Mouse (Mus musculus) embryonic facial prominence, embryonic 12.5 days (tissue): ENCODE results near the gene Olfr1167. TPM values are rescaled to one million over a fixed set of nuclear protein-coding genes. Genes with fewer than 3 reads are reported as not detected.
"Not testable (repeated sequence)": the region's sequence is repeated elsewhere in the genome, so short reads cannot be mapped to it uniquely, and the experiment has no call there.

Experiments
- ATAC-seq: fragments of 200-750 bp; cut with Nextera tagmentation; 2 replicates; pipeline ENCODE4 v1.8.0; 2017; ENCODE audit not compliant: insufficient number of reproducible peaks, insufficient read depth, low FRiP score, low TSS enrichment
- H3K27ac ChIP-seq: fragments of 300-500 bp; sonication (generic); 2 replicates; pipeline ENCODE4 v1.5.1; 2016; ENCODE audit warnings: mild to moderate bottlenecking
- H3K27me3 ChIP-seq: fragments of 300-500 bp; sonication (generic); 2 replicates; pipeline ENCODE4 v1.6.1; 2016; ENCODE audit warnings: mild to moderate bottlenecking, moderate library complexity
- H3K36me3 ChIP-seq: fragments of 300-500 bp; sonication (generic); 2 replicates; pipeline ENCODE4 v1.6.1; 2016; ENCODE audit warnings: mild to moderate bottlenecking
- H3K4me1 ChIP-seq: fragments of 300-500 bp; sonication (generic); 2 replicates; pipeline ENCODE4 v1.6.1; 2016
- H3K4me2 ChIP-seq: fragments of 300-500 bp; sonication (generic); replicated peaks from 2 replicates; pipeline ENCODE4 v1.6.1; 2016; ENCODE audit warnings: mild to moderate bottlenecking, moderate library complexity
- H3K4me3 ChIP-seq: fragments of 300-500 bp; sonication (generic); 2 replicates; pipeline ENCODE4 v1.5.1; 2016; ENCODE audit warnings: mild to moderate bottlenecking
- H3K9ac ChIP-seq: fragments of 300-500 bp; sonication (generic); 2 replicates; pipeline ENCODE4 v1.6.1; 2016; ENCODE audit warnings: mild to moderate bottlenecking, moderate library complexity
- H3K9me3 ChIP-seq: fragments of 300-500 bp; sonication (generic); 2 replicates; pipeline ENCODE4 v1.6.1; 2016; ENCODE audit warnings: mild to moderate bottlenecking, moderate library complexity
- whole genome bisulfite sequencing: fragments of 180-500 bp; shearing (Covaris S2); methylation state at CpG from one replicate; pipeline ENCODE4 v1.1.7; 2016; 5-methylcytosine and 5-hydroxymethylcytosine counted together
- polyA plus RNA-seq: library from polyadenylated mRNA; unstranded; fragments of >200 nt; fragmentation: Nextera tagmentation; extraction: Ambion mirVana; gene quantifications from 2 replicates; pipeline ENCODE4 v1.2.1, GENCODE M21; 2016

Gene Olfr1167
- not detected in 2 replicates for polyA plus RNA-seq

DNA sequence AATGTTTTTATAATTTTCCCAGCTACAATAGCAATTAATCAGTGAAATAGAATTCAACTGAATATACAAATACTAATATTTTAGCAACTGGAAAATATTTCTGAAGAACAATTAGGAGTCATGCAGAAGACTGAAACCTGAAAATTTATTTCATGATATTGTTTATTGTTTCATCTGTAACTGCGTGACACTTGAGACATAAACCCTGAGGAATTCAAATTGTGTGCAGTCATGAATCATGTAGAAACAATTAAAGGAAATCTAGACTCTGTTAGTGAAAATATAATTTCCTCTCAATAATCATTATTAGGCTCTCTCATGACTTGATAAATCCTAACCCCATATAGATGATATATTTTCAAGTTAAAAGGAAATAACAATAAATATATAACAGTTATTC, at the start of gene Olfr1167:
Gene Olfr1167 (minus strand): TSS at position 101 of the 400 bp plus-strand sequence.
- ATAC-seq, H3K4me3 ChIP-seq, H3K27me3 ChIP-seq, H3K9ac ChIP-seq, H3K36me3 ChIP-seq, H3K9me3 ChIP-seq, H3K27ac ChIP-seq, H3K4me2 ChIP-seq, H3K4me1 ChIP-seq: not testable (repeated sequence)
- 81% methylated on average over 1 of the region's 1 CpGs for WGBS

DNA sequence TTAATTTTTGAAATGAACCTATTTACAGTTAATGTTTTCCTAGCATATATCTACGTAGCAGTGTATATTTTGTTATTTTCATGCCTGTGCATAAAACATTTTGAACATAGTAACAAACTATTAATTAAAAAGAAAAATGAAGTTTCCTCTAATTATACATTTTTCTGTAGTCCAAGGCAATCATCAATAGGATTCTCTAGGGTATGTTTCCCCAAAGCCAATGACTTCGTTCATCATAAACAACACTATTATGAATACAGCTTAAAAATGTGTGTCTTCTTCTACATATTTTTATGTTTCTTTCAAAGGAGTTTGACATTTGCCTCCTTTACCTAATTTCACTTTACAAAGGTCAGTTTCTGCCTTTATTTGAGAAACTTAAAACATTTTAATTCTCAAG, 26.6 kb upstream of the Olfr1167 start, which contains the start of gene Olfr1168:
Gene Olfr1168 (plus strand): TSS at position 301 of the 400 bp plus-strand sequence.
- Histone ChIP-seq H3K9me3 (no peaks in the 10 kb centered on the region), H3K36me3 (no peaks in the 10 kb centered on the region), H3K4me1 (no peaks in the 10 kb centered on the region), H3K4me2 (no peak within 1 kb of the TSS), H3K9ac (no peak within 1 kb of the TSS), H3K4me3 (no peak within 1 kb of the TSS), H3K27ac (no peak within 1 kb of the TSS), H3K27me3 (no peaks in the 10 kb centered on the region)
- no peak for ATAC-seq
- WGBS, result 94% methylated on average over 2 of the region's 2 CpGs

DNA sequence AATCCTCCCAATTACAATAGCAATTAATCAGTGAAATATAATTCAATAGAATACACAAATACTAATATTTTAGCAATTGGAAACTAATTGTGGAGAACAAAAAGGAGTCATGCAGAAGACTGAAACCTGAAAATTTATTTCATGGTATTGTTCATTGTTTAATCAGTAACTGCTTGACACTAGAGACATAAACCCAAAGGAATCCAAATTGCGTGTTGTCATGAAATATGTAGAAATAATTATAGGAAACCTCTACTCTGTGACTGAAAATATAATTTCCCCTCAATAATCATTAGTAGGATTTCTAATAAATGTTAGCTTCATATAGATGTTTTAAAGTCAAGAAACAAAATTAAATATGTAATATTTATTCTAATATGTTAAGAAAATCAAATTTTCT, 26.8 kb downstream of the Olfr1167 start, which contains the start of gene Olfr1166:
Gene Olfr1166 (minus strand): TSS at position 101 of the 400 bp plus-strand sequence.
- H3K4me3 ChIP-seq, result no peak within 1 kb of the TSS
- H3K4me2 ChIP-seq, result no peak within 1 kb of the TSS
- no peak for ATAC-seq
- no peaks in the 10 kb centered on the region for H3K9me3 ChIP-seq
- H3K36me3 ChIP-seq, result no peaks in the 10 kb centered on the region
- H3K27me3 ChIP-seq, result no peaks in the 10 kb centered on the region
- H3K4me1 ChIP-seq, result no peaks in the 10 kb centered on the region
- H3K27ac ChIP-seq, result no peak within 1 kb of the TSS
- 89% methylated on average over 1 of the region's 1 CpGs for WGBS
- H3K9ac ChIP-seq, result no peak within 1 kb of the TSS

Other genes with a start within 250 kb of the Olfr1167 start
- gene Olfr1155, start 210.1 kb downstream of the Olfr1167 start, polyA plus RNA-seq, result not detected in 2 replicates
- not detected in 2 replicates for gene Olfr1156, start 202.1 kb downstream of the Olfr1167 start, polyA plus RNA-seq
- not detected in 2 replicates for gene Olfr1157, start 186.9 kb downstream of the Olfr1167 start, polyA plus RNA-seq
- gene Olfr74, start 180.5 kb downstream of the Olfr1167 start, polyA plus RNA-seq, result not detected in 2 replicates
- gene Olfr1158, start 165.1 kb downstream of the Olfr1167 start, polyA plus RNA-seq, result not detected in 2 replicates
- not detected in 2 replicates for gene Olfr1160, start 146.9 kb downstream of the Olfr1167 start, polyA plus RNA-seq
- not detected in 2 replicates for gene Olfr1161, start 132.4 kb downstream of the Olfr1167 start, polyA plus RNA-seq
- gene Olfr73, start 117.5 kb downstream of the Olfr1167 start, polyA plus RNA-seq, result not detected in 2 replicates
- gene Olfr1162, start 104.1 kb downstream of the Olfr1167 start, polyA plus RNA-seq, result not detected in 2 replicates
- not detected in 2 replicates for gene Olfr1163, start 83.4 kb downstream of the Olfr1167 start, polyA plus RNA-seq
- gene Olfr1164, start 61.2 kb downstream of the Olfr1167 start, polyA plus RNA-seq, result not detected in 2 replicates
- not detected in 2 replicates for gene Olfr1166, start 26.9 kb downstream of the Olfr1167 start, polyA plus RNA-seq
- gene Olfr1168, start 26.7 kb upstream of the Olfr1167 start, polyA plus RNA-seq, result not detected in 2 replicates
- gene Olfr1170, start 73.1 kb upstream of the Olfr1167 start, polyA plus RNA-seq, result not detected in 2 replicates
- gene Olfr1173, start 124.7 kb upstream of the Olfr1167 start, polyA plus RNA-seq, result not detected in 2 replicates
- gene Olfr1174-ps, start 159.9 kb upstream of the Olfr1167 start, polyA plus RNA-seq, result not detected in 2 replicates
- gene Olfr1175-ps, start 172.0 kb upstream of the Olfr1167 start, polyA plus RNA-seq, result not detected in 2 replicates
- not detected in 2 replicates for gene Olfr1176, start 181.5 kb upstream of the Olfr1167 start, polyA plus RNA-seq
- not detected in 2 replicates for gene Olfr1177-ps, start 191.3 kb upstream of the Olfr1167 start, polyA plus RNA-seq
- gene Olfr1178, start 231.9 kb upstream of the Olfr1167 start, polyA plus RNA-seq, result not detected in 2 replicates